Mouse (Mus musculus) midbrain, embryonic 15.5 days (tissue): Measurements from ENCODE around the gene Epp13. TPM values are rescaled to one million over a fixed set of nuclear protein-coding genes. Genes with fewer than 3 reads are reported as not detected.
"Not testable (repeated sequence)": the region's sequence is repeated elsewhere in the genome, so short reads cannot be mapped to it uniquely, and the experiment has no call there.

Source experiments
- ATAC-seq: fragments of 200-750 bp; cut with Nextera tagmentation; replicated peaks from 2 replicates; pipeline ENCODE4 v1.8.0; 2017; ENCODE audit warnings: moderate TSS enrichment
- H3K27ac ChIP-seq: fragments of 300-500 bp; sonication (generic); 2 replicates; pipeline ENCODE4 v1.5.1; 2015; ENCODE audit warnings: mild to moderate bottlenecking, inconsistent platforms
- H3K27me3 ChIP-seq: fragments of 300-500 bp; sonication (generic); replicated peaks from 2 replicates; pipeline ENCODE4 v1.6.1; 2015; ENCODE audit warnings: inconsistent platforms
- H3K36me3 ChIP-seq: fragments of 300-500 bp; sonication (generic); replicated peaks from 2 replicates; pipeline ENCODE4 v1.6.1; 2015; ENCODE audit warnings: inconsistent platforms
- H3K4me1 ChIP-seq: fragments of 300-500 bp; sonication (generic); 2 replicates; pipeline ENCODE4 v1.6.1; 2015; ENCODE audit warnings: inconsistent platforms
- H3K4me2 ChIP-seq: fragments of 300-500 bp; sonication (generic); 2 replicates; pipeline ENCODE4 v1.6.1; 2015; ENCODE audit warnings: inconsistent platforms, mild to moderate bottlenecking, moderate library complexity
- H3K4me3 ChIP-seq: fragments of 300-500 bp; sonication (generic); 2 replicates; pipeline ENCODE4 v1.5.1; 2015; ENCODE audit warnings: mild to moderate bottlenecking, inconsistent platforms
- H3K9ac ChIP-seq: fragments of 300-500 bp; sonication (generic); 2 replicates; pipeline ENCODE4 v1.6.1; 2015; ENCODE audit warnings: mild to moderate bottlenecking, inconsistent platforms
- H3K9me3 ChIP-seq: fragments of 300-500 bp; sonication (generic); 2 replicates; pipeline ENCODE4 v1.6.1; 2016; ENCODE audit warnings: inconsistent platforms
- WGBS: fragments of 180-500 bp; shearing (Covaris S2); methylation state at CpG from one replicate; pipeline ENCODE4 v1.1.7; 2015; ENCODE audit warnings: mixed read lengths; 5-methylcytosine and 5-hydroxymethylcytosine counted together
- polyA plus RNA-seq: library from polyadenylated mRNA; unstranded; fragments of >200 nt; fragmentation: Nextera tagmentation; extraction: Ambion mirVana; gene quantifications from 2 replicates; pipeline ENCODE4 v1.2.1, GENCODE M21; 2015

The Epp13 gene
- polyA plus RNA-seq = not detected in 2 replicates

DNA sequence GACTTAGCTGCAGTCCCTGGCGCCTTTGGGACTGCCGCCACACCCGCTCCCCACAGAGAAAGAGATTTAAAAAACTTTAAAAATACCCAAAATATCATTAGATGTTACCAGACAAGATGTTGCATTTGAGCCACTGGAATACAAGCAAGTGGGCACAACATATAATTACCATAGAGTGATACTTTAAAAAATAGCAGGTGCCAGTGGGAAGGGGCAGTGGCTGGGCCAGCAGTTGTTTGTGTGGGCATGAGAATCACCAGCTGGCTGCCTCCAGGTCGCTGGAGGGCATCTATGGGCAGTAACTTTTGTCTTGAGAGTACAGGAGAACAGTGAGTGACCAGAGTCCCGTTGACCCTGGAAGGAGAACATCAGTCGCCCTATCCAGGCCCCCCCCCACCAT is at the start of gene Epp13:
Gene Epp13 (plus strand): TSS at position 301 of the 400 bp plus-strand sequence.
- no peak within 1 kb of the TSS for H3K27ac ChIP-seq
- H3K4me1 ChIP-seq = no peaks in the 10 kb centered on the region
- no peak within 1 kb of the TSS for H3K4me3 ChIP-seq
- no peak within 1 kb of the TSS for H3K9ac ChIP-seq
- no peaks in the 10 kb centered on the region for H3K9me3 ChIP-seq
- no peak for ATAC-seq
- no peaks in the 10 kb centered on the region for H3K36me3 ChIP-seq
- 91% methylated on average over 6 of the region's 6 CpGs for WGBS
- H3K27me3 ChIP-seq = no peaks in the 10 kb centered on the region
- no peak within 1 kb of the TSS for H3K4me2 ChIP-seq

DNA sequence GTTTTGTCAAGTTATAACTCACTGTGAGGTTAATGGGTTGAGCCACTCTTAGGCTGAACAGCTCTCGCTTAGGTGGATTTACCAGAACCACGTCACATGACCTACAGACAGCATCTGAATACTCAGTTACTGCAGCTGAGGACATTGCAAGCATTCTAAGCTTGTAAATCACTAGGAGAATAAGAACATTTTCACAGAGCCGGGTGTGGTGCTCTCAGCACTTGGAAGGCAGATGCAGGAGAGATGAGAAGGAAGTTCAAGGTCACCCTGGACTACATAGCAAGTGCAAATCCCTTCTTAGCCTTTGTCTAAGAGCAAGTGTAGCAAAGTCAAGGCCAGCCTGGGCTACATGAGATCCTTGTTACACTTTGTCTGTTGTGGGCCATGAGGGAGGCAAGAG is 48.3 kb upstream of the Epp13 start:
- Histone ChIP-seq H3K27me3 (no peaks in the 10 kb centered on the region), H3K4me1 (no peaks in the 10 kb centered on the region), H3K27ac (no peak overlapping the region), H3K4me2 (no peak overlapping the region), H3K9me3 (no peaks in the 10 kb centered on the region), H3K4me3 (no peak overlapping the region), H3K9ac (no peak overlapping the region), H3K36me3 (no peaks in the 10 kb centered on the region)
- ATAC-seq = no peak
- 76% methylated on average over 3 of the region's 3 CpGs for WGBS

DNA sequence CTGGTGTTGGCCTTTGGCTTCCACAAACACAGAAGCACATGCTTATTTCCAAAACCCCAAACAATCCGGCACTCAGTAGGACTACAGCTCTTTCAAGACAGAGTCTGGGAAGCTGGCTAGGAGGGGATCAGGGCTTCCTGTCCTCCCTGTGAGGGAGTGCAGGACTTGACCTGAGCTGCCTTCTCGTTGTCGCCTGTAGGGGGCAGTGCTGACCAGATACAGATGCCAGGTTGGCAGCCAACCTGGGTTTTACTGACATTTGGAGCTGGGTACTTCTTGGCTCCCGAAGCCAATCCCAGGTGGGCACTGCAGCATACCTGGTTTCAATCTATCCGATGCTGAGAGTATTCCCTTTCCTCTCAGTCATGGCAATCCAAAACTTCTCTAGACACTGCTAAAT is 39.4 kb upstream of the Epp13 start:
- H3K4me2 ChIP-seq = no peak overlapping the region
- no peak overlapping the region for H3K4me3 ChIP-seq
- no peak for ATAC-seq
- H3K9ac ChIP-seq = no peak overlapping the region
- no peak overlapping the region for H3K27ac ChIP-seq
- no peaks in the 10 kb centered on the region for H3K27me3 ChIP-seq
- H3K36me3 ChIP-seq = no peaks in the 10 kb centered on the region
- H3K9me3 ChIP-seq = 0 out of 2 replicates have a peak, but pooled peaks cover 6% of the 10 kb centered on the region
- H3K4me1 ChIP-seq = no peaks in the 10 kb centered on the region
- WGBS = 51% methylated on average over 5 of the region's 5 CpGs

DNA sequence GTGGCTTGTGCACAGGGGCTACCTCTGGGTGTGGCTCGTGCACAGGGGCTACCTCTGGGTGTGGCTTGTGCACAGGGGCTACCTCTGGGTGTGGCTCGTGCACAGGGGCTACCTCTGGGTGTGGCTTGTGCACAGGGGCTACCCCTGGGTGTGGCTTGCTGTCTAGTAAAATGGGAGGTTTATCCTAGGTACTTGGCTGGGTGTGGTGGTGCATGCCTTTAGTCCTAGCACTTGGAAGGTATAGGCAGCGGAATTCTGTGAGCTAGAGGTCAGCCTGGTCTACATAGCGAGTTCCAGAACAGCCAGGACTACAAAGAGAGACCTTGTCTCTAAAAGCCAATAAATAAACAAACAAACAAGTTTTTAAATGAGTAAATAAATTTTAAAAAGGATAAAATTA is 37.8 kb upstream of the Epp13 start:
- not testable (repeated sequence) for H3K4me1 ChIP-seq, H3K4me2 ChIP-seq, H3K9me3 ChIP-seq, H3K4me3 ChIP-seq, H3K9ac ChIP-seq, H3K27me3 ChIP-seq, H3K36me3 ChIP-seq, ATAC-seq, H3K27ac ChIP-seq
- WGBS = 80% methylated on average over 4 of the region's 4 CpGs

DNA sequence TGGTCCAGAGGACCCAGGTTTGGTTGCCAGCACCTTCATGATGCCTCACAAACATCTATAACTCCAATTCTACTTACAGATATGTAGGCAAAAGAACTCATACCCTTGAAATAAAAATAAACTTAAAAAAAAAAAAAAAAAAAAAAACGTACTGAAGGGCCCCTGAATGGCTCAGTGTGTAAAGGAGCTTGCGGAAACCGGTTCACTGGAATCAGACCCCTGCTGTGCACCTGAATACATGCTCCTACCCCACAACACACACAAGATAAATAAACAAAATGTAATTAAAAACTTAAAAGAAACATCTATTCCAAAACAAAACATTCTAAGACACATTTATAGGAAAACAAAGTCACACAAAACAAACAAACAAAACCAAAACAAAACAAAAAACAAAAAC is 32.4 kb upstream of the Epp13 start:
- no peaks in the 10 kb centered on the region for H3K36me3 ChIP-seq
- WGBS = 56% methylated on average over 3 of the region's 3 CpGs
- no peaks in the 10 kb centered on the region for H3K4me1 ChIP-seq
- H3K9me3 ChIP-seq = 0 out of 2 replicates have a peak, but pooled peaks cover 4% of the 10 kb centered on the region
- H3K4me2 ChIP-seq = no peak overlapping the region
- no peak for ATAC-seq
- H3K9ac ChIP-seq = no peak overlapping the region
- H3K27ac ChIP-seq = no peak overlapping the region
- H3K27me3 ChIP-seq = no peaks in the 10 kb centered on the region
- no peak overlapping the region for H3K4me3 ChIP-seq

DNA sequence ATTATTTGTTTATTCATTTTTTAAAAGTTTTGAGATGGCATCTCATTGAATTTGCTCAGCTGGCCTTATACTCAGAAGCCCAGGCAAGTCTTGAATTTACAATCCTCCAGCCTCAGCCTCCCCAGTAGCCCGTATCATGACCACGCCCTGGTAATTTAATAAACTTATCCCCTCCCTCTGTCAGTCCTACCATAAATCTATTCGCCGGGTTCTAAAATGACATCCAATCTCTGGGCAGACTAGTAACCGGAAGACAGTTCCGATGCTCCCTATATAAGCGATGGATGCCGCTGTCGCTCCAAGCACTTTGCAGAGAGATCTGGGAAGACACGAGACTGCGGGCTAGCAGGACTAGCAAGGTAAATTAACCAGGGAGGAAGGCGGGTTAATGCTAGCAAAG is 30.5 kb upstream of the Epp13 start, which contains the start of gene Zscan5b:
Gene Zscan5b (plus strand): TSS at position 301 of the 400 bp plus-strand sequence.
- WGBS = 96% methylated on average over 12 of the region's 12 CpGs
- H3K9me3 ChIP-seq = no peaks in the 10 kb centered on the region
- no peaks in the 10 kb centered on the region for H3K36me3 ChIP-seq
- no peak within 1 kb of the TSS for H3K4me3 ChIP-seq
- H3K27ac ChIP-seq = no peak within 1 kb of the TSS
- no peaks in the 10 kb centered on the region for H3K27me3 ChIP-seq
- H3K9ac ChIP-seq = no peak within 1 kb of the TSS
- ATAC-seq = no peak
- H3K4me1 ChIP-seq = no peaks in the 10 kb centered on the region
- no peak within 1 kb of the TSS for H3K4me2 ChIP-seq

DNA sequence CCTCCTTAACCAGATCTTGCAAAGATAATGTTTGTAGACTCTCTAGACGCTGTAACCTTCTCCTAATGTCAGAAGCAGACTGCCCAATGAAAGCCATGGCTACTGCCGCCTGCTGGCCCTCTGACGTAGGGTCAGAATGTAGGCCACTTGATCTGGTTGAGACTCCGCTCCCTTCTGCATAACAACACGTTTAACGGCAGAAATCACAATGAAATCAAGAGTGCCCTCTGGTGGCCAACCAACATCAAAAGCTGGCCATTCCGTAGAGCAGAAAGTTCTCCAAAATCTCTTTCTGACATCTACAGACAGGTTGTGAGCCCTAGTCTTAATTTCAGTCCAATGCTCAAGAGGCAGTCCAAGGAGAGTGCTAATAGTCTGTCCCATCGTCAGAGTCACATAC is 24.0 kb upstream of the Epp13 start:
- H3K4me2 ChIP-seq, H3K4me1 ChIP-seq, H3K4me3 ChIP-seq, H3K27me3 ChIP-seq, H3K27ac ChIP-seq, H3K9me3 ChIP-seq, H3K36me3 ChIP-seq, H3K9ac ChIP-seq, ATAC-seq: not testable (repeated sequence)
- 52% methylated on average over 8 of the region's 8 CpGs for WGBS

DNA sequence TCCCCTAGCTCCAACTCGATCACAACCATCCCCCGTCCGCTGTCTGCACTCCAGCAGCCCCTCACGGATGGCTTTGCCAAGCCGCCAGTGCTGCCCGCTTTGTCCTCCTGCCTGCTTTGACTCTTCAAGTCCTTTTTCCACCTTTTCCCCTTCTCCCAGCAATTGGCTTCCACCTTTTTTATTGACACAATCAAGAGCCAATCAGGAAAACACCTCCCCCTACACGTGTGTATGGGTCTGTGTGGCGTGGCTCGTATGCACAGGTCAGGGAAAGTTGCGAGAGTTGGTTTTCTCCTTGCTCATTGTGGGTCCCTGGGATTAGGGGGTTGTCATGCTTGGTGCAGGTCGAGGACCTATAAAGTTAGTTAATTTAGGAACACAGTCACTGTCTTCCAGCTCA is 12.7 kb upstream of the Epp13 start:
- Histone ChIP-seq H3K27me3 (no peaks in the 10 kb centered on the region), H3K9ac (no peak overlapping the region), H3K36me3 (no peaks in the 10 kb centered on the region), H3K4me3 (no peak overlapping the region), H3K27ac (no peak overlapping the region), H3K9me3 (no peaks in the 10 kb centered on the region), H3K4me1 (no peaks in the 10 kb centered on the region), H3K4me2 (no peak overlapping the region)
- 48% methylated on average over 11 of the region's 11 CpGs for WGBS
- ATAC-seq = no peak

DNA sequence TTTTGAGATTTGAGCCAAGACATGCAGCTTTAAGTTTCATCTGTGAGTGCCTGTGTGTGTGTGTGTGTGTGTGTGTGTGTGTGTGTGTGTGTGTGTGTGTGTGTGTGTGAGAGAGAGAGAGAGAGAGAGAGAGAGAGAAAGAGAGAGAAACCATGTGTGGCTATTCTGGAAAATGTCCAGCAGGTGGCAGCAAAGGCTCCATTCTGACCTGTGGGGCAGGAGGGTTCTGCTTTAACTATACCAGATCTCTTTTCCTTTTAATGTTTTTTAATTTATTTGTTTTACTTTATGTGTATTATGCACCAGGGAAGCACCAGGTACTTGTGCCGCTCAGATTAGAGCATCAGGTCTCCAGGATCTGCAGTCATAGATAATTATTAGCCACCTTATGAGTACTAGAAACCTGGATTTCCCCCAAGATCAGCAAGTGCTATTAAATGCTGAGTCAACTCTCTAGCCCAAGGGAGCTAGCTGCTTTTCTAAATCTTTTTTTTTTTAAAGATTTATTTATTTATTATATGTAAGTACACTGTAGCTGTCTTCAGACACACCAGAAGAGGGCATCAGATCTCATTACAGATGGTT is 11.6 kb upstream of the Epp13 start:
- not testable (repeated sequence) for ATAC-seq

DNA sequence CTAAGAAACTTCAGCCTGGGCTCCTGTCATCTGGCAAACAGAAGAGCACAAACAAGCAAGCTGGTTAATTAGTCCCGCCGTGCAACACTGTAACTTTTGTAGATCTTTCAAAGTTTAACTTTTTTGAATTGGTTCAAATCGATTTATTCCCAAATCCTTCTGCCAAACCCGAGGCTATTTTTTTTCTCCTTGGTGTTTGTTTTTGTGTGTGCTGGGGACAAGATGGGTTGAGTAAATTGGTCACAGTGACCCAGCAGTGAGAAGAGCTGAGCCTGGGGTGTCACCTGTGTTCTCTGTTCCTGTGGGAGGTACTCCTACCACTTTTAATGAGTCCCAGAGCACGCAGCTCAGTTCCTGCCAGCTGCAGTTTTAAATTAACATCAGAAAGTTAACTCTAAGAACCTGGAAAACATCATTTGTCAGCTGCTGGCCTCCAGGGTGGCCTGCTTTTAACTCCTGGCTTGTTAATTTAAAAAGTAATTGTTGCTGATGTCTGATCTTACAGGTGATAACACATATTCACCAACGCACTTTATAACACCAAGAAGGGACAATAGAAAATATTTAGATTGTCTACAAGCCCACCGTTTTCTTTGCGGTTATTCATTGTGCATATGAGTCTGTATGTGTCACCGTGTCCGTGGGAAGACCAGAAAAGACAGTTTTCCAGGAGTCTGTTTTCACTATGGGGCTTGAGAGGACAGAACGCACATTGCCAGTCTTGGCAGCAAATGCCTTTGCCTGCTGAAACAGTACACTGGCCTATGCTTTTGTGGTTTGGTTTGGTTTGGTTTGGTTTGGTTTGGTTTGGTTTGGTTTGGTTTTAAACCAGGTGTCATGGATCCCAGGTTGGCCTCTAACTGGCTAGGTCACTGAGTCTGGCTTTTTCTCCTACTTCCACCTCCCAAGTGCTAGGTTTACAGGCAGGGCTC is 7.9 kb upstream of the Epp13 start:
- Histone ChIP-seq H3K36me3 (no peaks in the 10 kb centered on the region), H3K4me2 (no peak overlapping the region), H3K4me1 (no peaks in the 10 kb centered on the region), H3K27ac (no peak overlapping the region), H3K9me3 (no peaks in the 10 kb centered on the region), H3K9ac (no peak overlapping the region), H3K27me3 (no peaks in the 10 kb centered on the region), H3K4me3 (no peak overlapping the region)
- no peak for ATAC-seq
- WGBS = 62% methylated on average over 11 of the region's 11 CpGs

More for the DNA sequence above, 11.6 kb upstream of the Epp13 start:
- H3K27ac ChIP-seq, H3K36me3 ChIP-seq, H3K9me3 ChIP-seq, H3K9ac ChIP-seq, H3K4me2 ChIP-seq, H3K4me3 ChIP-seq, H3K4me1 ChIP-seq, H3K27me3 ChIP-seq: not testable (repeated sequence)
- 36% methylated on average over 1 of the region's 1 CpGs for WGBS

DNA sequence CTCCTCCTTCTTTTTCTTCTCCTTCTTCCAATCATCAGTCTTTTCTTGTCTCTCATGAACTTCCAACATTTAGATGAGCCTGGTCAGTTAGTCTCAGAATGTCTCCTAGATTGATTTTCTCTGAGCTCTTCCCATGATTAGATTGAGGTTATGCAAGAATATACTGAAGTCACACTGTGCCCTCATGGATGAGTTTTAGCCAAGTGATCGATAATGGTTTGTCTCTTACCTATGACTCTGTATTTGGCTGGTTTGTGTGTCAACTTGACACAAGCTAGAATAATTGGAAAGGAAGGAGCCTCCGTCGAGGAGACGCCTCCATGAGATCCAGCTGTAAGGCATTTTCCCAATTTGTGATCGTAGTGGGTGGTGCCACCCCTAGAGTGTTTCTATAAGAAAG is 1.9 kb downstream of the Epp13 start:
- Histone ChIP-seq H3K4me1 (no peaks in the 10 kb centered on the region), H3K9me3 (no peaks in the 10 kb centered on the region), H3K4me2 (no peak overlapping the region), H3K4me3 (no peak overlapping the region), H3K27me3 (no peaks in the 10 kb centered on the region), H3K9ac (no peak overlapping the region), H3K27ac (no peak overlapping the region), H3K36me3 (no peaks in the 10 kb centered on the region)
- no peak for ATAC-seq
- WGBS = 90% methylated on average over 5 of the region's 5 CpGs

DNA sequence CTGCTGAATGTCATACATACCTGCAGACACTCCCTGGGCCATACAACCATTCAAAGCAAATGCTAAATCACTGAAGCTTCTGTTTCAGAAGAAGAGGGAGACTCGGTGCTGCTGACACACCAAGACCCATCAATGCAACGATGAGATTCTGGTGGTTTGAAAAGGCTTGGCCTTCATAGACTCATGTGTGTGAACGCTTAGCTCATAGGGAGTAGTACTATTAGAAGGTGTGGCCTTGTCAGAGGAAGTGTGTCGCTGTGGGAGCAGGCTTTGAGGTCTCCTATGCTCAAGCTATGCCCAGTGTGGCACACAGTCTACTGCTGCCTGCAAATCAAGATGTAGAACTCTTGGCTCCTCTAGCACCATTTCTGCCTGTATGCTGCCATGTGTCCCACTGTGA is 4.9 kb downstream of the Epp13 start:
- H3K27me3 ChIP-seq = no peaks in the 10 kb centered on the region
- no peak for ATAC-seq
- no peak overlapping the region for H3K4me3 ChIP-seq
- no peak overlapping the region for H3K9ac ChIP-seq
- H3K36me3 ChIP-seq = no peaks in the 10 kb centered on the region
- no peaks in the 10 kb centered on the region for H3K4me1 ChIP-seq
- no peak overlapping the region for H3K4me2 ChIP-seq
- no peaks in the 10 kb centered on the region for H3K9me3 ChIP-seq
- 90% methylated on average over 4 of the region's 4 CpGs for WGBS
- H3K27ac ChIP-seq = no peak overlapping the region
